Mouse (Mus musculus): ENCODE data around the gene Slc1a5. TPM values are rescaled to one million over a fixed set of nuclear protein-coding genes. Genes with fewer than 3 reads are reported as not detected.
A peak's percentile ranks its signal among the peaks of the same experiment; 100 is the strongest.

Gene Slc1a5
- polyA plus RNA-seq, 1 experiment from 2014 or later: 48.6 TPM

- ATAC-seq (ENCODE audit: low FRiP score, low TSS enrichment): peak; percentile 48; the same call in 1 of the 2 replicates
Measured at GRCm38 (mm10) chr7:16760292-16760691, 20.8 kb upstream of the Slc1a5 start.

GRCm38 (mm10) chr7:16761005-16761481 is 20.1 kb upstream of the Slc1a5 start:
- 16% methylated on average over 10 of the region's 10 CpGs for WGBS
- Histone ChIP-seq H3K36me3 (ENCODE audit: control insufficient read depth, insufficient read depth, low read length) (no peaks in the 10 kb centered on the region), H3K4me1 (replicated peaks; ENCODE audit: control insufficient read depth, insufficient read depth) (no peaks in the 10 kb centered on the region), H3K9ac (ENCODE audit: low read length) (no peak overlapping the region), H3K27me3 (ENCODE audit: control insufficient read depth, insufficient read depth, low read length) (no peaks in the 10 kb centered on the region), H3K9me3 (ENCODE audit: control insufficient read depth, low read length) (no peaks in the 10 kb centered on the region), H3K27ac (replicated peaks) (peak overlapping the region; percentile 89), H3K4me2 (replicated peaks; ENCODE audit: low read depth) (no peak overlapping the region), H3K4me3 (ENCODE audit: low read depth, low read length) (no peak overlapping the region)
- peak; percentile 87 for ATAC-seq (ENCODE audit: low FRiP score, low TSS enrichment)
- DNase-seq (ENCODE audit: low spot score): peak; percentile 41
- TF ChIP-seq CTCF (IDR thresholded peaks at IDR 0.05; ENCODE audit: low read depth): no peak
- no peak for TF ChIP-seq EP300 (optimal IDR thresholded peaks at IDR 0.05)

More at GRCm38 (mm10) chr7:16760292-16760691, 20.8 kb upstream of the Slc1a5 start:
- Histone ChIP-seq H3K9me3 (ENCODE audit: control insufficient read depth, low read length) (no peaks in the 10 kb centered on the region), H3K4me3 (ENCODE audit: low read depth, low read length) (no peak overlapping the region), H3K9ac (ENCODE audit: low read length) (no peak overlapping the region), H3K27me3 (ENCODE audit: control insufficient read depth, insufficient read depth, low read length) (no peaks in the 10 kb centered on the region), H3K4me1 (replicated peaks; ENCODE audit: control insufficient read depth, insufficient read depth) (no peaks in the 10 kb centered on the region), H3K4me2 (replicated peaks; ENCODE audit: low read depth) (no peak overlapping the region), H3K27ac (replicated peaks) (peak overlapping the region; percentile 89), H3K36me3 (ENCODE audit: control insufficient read depth, insufficient read depth, low read length) (no peaks in the 10 kb centered on the region)
- TF ChIP-seq EP300 (optimal IDR thresholded peaks at IDR 0.05) (no peak), CTCF (IDR thresholded peaks at IDR 0.05; ENCODE audit: low read depth) (peak; percentile 36; the same call in 1 of the 2 replicates)
- 18% methylated on average over 8 of the region's 8 CpGs for WGBS
- DNase-seq (ENCODE audit: low spot score): peak; percentile 74

- WGBS: 26% methylated on average over 5 of the region's 5 CpGs
- no peak overlapping the region for H3K9ac ChIP-seq (ENCODE audit: low read length)
- no peak for DNase-seq (ENCODE audit: low spot score)
- no peak overlapping the region for H3K4me3 ChIP-seq (ENCODE audit: low read depth, low read length)
- no peak overlapping the region for H3K4me2 ChIP-seq (replicated peaks; ENCODE audit: low read depth)
- H3K4me1 ChIP-seq (replicated peaks; ENCODE audit: control insufficient read depth, insufficient read depth): no peaks in the 10 kb centered on the region
- no peak for ATAC-seq (ENCODE audit: low FRiP score, low TSS enrichment)
- TF ChIP-seq CTCF (IDR thresholded peaks at IDR 0.05; ENCODE audit: low read depth): no peak
- TF ChIP-seq EP300 (optimal IDR thresholded peaks at IDR 0.05): no peak
- no peaks in the 10 kb centered on the region for H3K9me3 ChIP-seq (ENCODE audit: control insufficient read depth, low read length)
- no peaks in the 10 kb centered on the region for H3K27me3 ChIP-seq (ENCODE audit: control insufficient read depth, insufficient read depth, low read length)
- peak overlapping the region; percentile 89 for H3K27ac ChIP-seq (replicated peaks)
- H3K36me3 ChIP-seq (ENCODE audit: control insufficient read depth, insufficient read depth, low read length): no peaks in the 10 kb centered on the region
Measured at GRCm38 (mm10) chr7:16761630-16762029, 19.5 kb upstream of the Slc1a5 start.

GRCm38 (mm10) chr7:16763463-16764218 is 17.5 kb upstream of the Slc1a5 start:
- Histone ChIP-seq H3K9ac (ENCODE audit: low read length) (no peak overlapping the region), H3K4me3 (ENCODE audit: low read depth, low read length) (no peak overlapping the region), H3K27ac (replicated peaks) (no peak overlapping the region), H3K36me3 (ENCODE audit: control insufficient read depth, insufficient read depth, low read length) (no peaks in the 10 kb centered on the region), H3K4me2 (replicated peaks; ENCODE audit: low read depth) (no peak overlapping the region), H3K27me3 (ENCODE audit: control insufficient read depth, insufficient read depth, low read length) (no peaks in the 10 kb centered on the region), H3K9me3 (ENCODE audit: control insufficient read depth, low read length) (no peaks in the 10 kb centered on the region), H3K4me1 (replicated peaks; ENCODE audit: control insufficient read depth, insufficient read depth) (no peaks in the 10 kb centered on the region)
- no peak for ATAC-seq (ENCODE audit: low FRiP score, low TSS enrichment)
- 68% methylated on average over 7 of the region's 7 CpGs for WGBS
- DNase-seq (ENCODE audit: low spot score): no peak
- no peak for TF ChIP-seq CTCF (IDR thresholded peaks at IDR 0.05; ENCODE audit: low read depth)
- TF ChIP-seq EP300 (optimal IDR thresholded peaks at IDR 0.05): no peak

- TF ChIP-seq EP300 (optimal IDR thresholded peaks at IDR 0.05): no peak
- no peak for TF ChIP-seq CTCF (IDR thresholded peaks at IDR 0.05; ENCODE audit: low read depth)
- no peaks in the 10 kb centered on the region for H3K27me3 ChIP-seq (ENCODE audit: control insufficient read depth, insufficient read depth, low read length)
- 47% methylated on average over 2 of the region's 2 CpGs for WGBS
Measured at GRCm38 (mm10) chr7:16766443-16766842, 14.7 kb upstream of the Slc1a5 start.

GRCm38 (mm10) chr7:16775888-16776287 is 5.3 kb upstream of the Slc1a5 start:
- Histone ChIP-seq H3K4me1 (replicated peaks; ENCODE audit: control insufficient read depth, insufficient read depth) (no peaks in the 10 kb centered on the region), H3K4me2 (replicated peaks; ENCODE audit: low read depth) (no peak overlapping the region), H3K4me3 (ENCODE audit: low read depth, low read length) (no peak overlapping the region), H3K27ac (replicated peaks) (no peak overlapping the region), H3K9ac (ENCODE audit: low read length) (0 out of 2 replicates have a peak overlapping the region, but pooled peaks have one; percentile 23), H3K36me3 (ENCODE audit: control insufficient read depth, insufficient read depth, low read length) (no peaks in the 10 kb centered on the region), H3K9me3 (ENCODE audit: control insufficient read depth, low read length) (no peaks in the 10 kb centered on the region), H3K27me3 (ENCODE audit: control insufficient read depth, insufficient read depth, low read length) (no peaks in the 10 kb centered on the region)
- ATAC-seq (ENCODE audit: low FRiP score, low TSS enrichment): no peak
- 51% methylated on average over 5 of the region's 5 CpGs for WGBS
- no peak for DNase-seq (ENCODE audit: low spot score)
- no peak for TF ChIP-seq CTCF (IDR thresholded peaks at IDR 0.05; ENCODE audit: low read depth)
- no peak for TF ChIP-seq EP300 (optimal IDR thresholded peaks at IDR 0.05)

More at GRCm38 (mm10) chr7:16766443-16766842, 14.7 kb upstream of the Slc1a5 start:
- DNase-seq (ENCODE audit: low spot score) (no peak), ATAC-seq (ENCODE audit: low FRiP score, low TSS enrichment) (no peak)
- Histone ChIP-seq H3K9me3 (ENCODE audit: control insufficient read depth, low read length) (no peaks in the 10 kb centered on the region), H3K9ac (ENCODE audit: low read length) (no peak overlapping the region), H3K4me2 (replicated peaks; ENCODE audit: low read depth) (no peak overlapping the region), H3K27ac (replicated peaks) (no peak overlapping the region), H3K4me1 (replicated peaks; ENCODE audit: control insufficient read depth, insufficient read depth) (no peaks in the 10 kb centered on the region), H3K4me3 (ENCODE audit: low read depth, low read length) (no peak overlapping the region), H3K36me3 (ENCODE audit: control insufficient read depth, insufficient read depth, low read length) (no peaks in the 10 kb centered on the region)
